Comparison of ENCODE assay signal across 18 mouse cellular contexts in the genomic region with DNA sequence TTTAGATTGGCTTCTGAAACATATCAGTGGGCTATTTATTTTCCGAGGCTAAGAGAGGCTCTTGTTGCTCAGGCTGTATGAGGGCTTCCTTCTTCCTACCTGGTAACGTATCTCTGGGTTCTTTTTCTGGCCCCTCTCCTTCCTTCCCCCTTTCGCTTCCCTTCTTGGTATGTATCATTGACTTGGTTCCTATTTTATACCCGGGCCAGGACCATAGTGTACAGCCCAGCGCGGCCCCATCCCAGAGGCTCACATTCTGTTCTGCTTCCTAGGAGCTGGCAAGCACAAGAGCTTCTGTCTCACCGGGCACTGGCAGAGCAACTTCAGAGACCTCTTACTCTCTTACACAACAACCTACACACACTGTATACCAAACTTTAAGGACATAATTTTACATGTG.
DNase-seq lines count a peak whose midpoint lies in the region; ATAC-seq and TF ChIP-seq lines count a peak whose summit lies in the region.
"Had no signal": no experiment of that assay in that cellular context is flagged by ENCODE, and none has a peak within 500 bp of the region (broad histone marks: within the 10 kb centered on the region; RNA-seq: fewer than 3 reads in every experiment).

No protein-coding gene starts in this region.

- ATAC-seq in activated CD4-positive, CD25-positive, alpha-beta regulatory T cell, adult 4 months = no peak

- peaks cover 26% of the 10 kb centered on the region for H3K4me1 ChIP-seq in bone marrow macrophage, adult 2 months (ENCODE audit: control insufficient read depth, insufficient read depth, low read length)

- intact Hi-C loops in gastrocnemius, adult 2 months (cut with DNase I) = no loop called here
- intact Hi-C loops in left cerebral cortex, postnatal 14 days (cut with DNase I) = no loop called here

- DNase-seq in gastrocnemius, adult 2 months = peak; percentile 71
- DNase-seq in gastrocnemius, postnatal 4 days (ENCODE audit: low spot score in 2 of 2) = no peak
- peak; percentile 28 to 38 for DNase-seq in left cerebral cortex, postnatal 14 days (ENCODE audit: low spot score in 2 of 2)
- no peak for DNase-seq in left cerebral cortex, adult 8-10 months (ENCODE audit: low spot score in 2 of 2)
- DNase-seq in monocyte, adult 2 months (ENCODE audit: low read depth in 1 of 2, low spot score in 2 of 2) = peak; percentile 58 to 64
- no peak for DNase-seq in embryo, embryonic 10.5 days (ENCODE audit: low spot score)
- DNase-seq: adrenal gland, adult 8-10 months; cerebellum, postnatal 10 days; kidney, adult 11 months; kidney, postnatal 36 days; right cerebral cortex, postnatal 4 days; thymus, postnatal 4 days had no signal

- no peak for TF ChIP-seq POLR2A in bone marrow macrophage, adult 2 months (IDR thresholded peaks at IDR 0.05; ENCODE audit: borderline replicate concordance, low read depth, low read length)

- peak overlapping the region; percentile 89 for H3K27ac ChIP-seq in gastrocnemius, adult 2 months
- H3K27ac ChIP-seq in bone marrow macrophage, adult 2 months (ENCODE audit: insufficient read depth, low read depth, low read length) = peak overlapping the region; percentile 82
- H3K27ac ChIP-seq: forebrain, embryonic 10.5 days; hindbrain, embryonic 15.5 days; left cerebral cortex, adult 2 months; limb, embryonic 15.5 days had no signal

- H3K4me3 ChIP-seq in gastrocnemius, adult 2 months = peak overlapping the region; percentile 20
- H3K4me3 ChIP-seq in bone marrow macrophage, adult 2 months (ENCODE audit: insufficient read depth, low read length) = no peak overlapping the region
- H3K4me3 ChIP-seq: forebrain, embryonic 10.5 days; hindbrain, embryonic 15.5 days; left cerebral cortex, adult 2 months; limb, embryonic 15.5 days had no signal

- TF ChIP-seq CTCF in gastrocnemius, adult 2 months (IDR thresholded peaks at IDR 0.05) = no peak
- no peak for TF ChIP-seq CTCF in bone marrow macrophage, adult 2 months (IDR thresholded peaks at IDR 0.05; ENCODE audit: low read depth, low read length)

Comparison
In these comparisons a context has a peak if more than half of its experiments do, and no peak if none do; other contexts are left out.
1. DNase-seq: peak in gastrocnemius, adult 2 months (single experiment), left cerebral cortex, postnatal 14 days (2 of 2) and monocyte, adult 2 months (2 of 2); none in gastrocnemius, postnatal 4 days (0 of 2), left cerebral cortex, adult 8-10 months (0 of 2) and embryo, embryonic 10.5 days (single experiment).